Mouse (Mus musculus): Measurements from ENCODE around the gene Grin2c.

The Grin2c gene

GRCm38 (mm10) chr11:115267061-115267883 lies at the start of gene Grin2c:
Grin2c (minus strand) TSS chr11:115267243.
- ATAC-seq (ENCODE audit: low TSS enrichment) = no peak

DNA sequence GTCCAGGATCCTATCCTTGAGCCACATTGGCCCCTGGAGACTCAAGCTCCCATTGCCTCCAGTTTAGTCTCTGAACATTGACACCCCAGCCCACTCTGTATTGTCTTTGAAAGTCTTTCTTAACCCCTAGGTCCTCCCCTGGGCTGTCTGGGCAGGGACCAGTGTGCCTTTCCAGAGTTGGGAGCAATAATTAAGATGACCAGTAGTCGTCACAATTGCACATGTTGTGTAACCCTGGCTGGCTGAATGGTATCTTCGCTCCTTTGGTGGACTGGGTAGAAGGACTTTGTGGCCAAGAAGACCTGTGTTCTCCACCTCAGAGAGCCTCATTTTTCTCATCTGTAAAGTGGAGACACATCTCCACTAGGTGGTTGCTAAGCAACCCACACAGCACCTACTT lies 47.2 kb upstream of the Grin2c start:
- ATAC-seq (ENCODE audit: low TSS enrichment) = no peak

DNA sequence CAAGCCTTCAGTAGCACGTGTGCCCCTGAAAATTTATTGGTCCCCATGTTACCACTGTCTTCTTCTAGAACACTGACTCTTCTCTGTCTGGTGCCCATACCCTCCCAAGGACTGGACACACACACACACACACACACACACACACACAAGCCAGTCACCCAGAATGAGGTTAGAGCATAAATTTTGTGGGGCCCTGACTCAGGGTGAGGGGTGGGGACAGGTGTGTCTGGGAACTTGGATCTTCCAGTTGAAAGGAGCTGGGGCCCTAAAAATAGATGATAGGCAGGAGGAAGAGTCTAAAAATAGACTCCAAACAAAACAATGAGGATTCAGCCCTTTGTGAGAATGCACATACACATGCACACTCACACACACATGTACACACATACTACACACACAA lies 41.7 kb upstream of the Grin2c start:
- ATAC-seq (ENCODE audit: low TSS enrichment) = no peak

DNA sequence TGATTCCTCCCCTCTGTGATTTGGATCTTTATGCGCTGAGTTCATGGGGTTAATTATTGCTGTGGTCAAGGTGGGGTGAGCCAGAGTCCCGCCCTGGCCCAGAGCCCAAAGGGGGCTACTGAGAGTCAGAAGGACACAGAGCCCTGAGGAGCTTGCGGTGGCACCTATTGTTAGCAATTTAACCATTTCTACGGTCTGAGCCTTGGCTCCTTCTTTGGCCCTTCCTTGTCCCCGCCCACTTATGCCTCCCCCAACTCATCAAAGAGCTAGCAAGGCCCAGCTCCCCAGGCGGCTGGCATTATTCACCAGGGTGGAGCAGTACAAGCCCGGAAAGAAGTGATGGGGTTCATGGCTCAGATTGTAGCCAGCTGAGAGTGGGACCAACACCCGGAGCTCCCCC lies 39.8 kb upstream of the Grin2c start, which contains the start of gene Otop2:
Gene Otop2, plus strand, starts transcription at position 301 of the 400 bp plus-strand sequence.
- ATAC-seq (ENCODE audit: low TSS enrichment) = no peak

- ATAC-seq (ENCODE audit: low TSS enrichment) = no peak
Measured at GRCm38 (mm10) chr11:115303167-115303566, 36.1 kb upstream of the Grin2c start.

DNA sequence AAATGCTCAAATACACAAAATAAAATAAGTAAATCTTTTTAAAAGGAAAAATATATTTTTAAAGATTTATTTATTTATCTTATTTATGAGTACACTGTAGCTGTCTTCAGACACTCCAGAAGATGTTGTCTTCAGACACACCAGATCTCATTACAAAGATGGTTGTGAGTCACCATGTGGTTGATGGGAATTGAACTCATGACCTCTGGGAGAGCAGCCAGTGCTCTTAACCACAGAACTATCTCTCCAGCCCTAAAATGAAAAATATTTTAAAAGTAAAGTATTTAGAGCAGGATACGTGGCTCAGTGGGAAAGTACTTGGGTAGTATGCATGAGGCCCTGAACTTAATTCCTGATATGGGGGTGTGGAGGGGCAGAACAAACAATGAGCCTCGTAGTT lies 34.3 kb upstream of the Grin2c start:
- no peak for ATAC-seq (ENCODE audit: low TSS enrichment)

- no peak for ATAC-seq (ENCODE audit: low TSS enrichment)
Measured at GRCm38 (mm10) chr11:115300745-115301144, 33.7 kb upstream of the Grin2c start.

DNA sequence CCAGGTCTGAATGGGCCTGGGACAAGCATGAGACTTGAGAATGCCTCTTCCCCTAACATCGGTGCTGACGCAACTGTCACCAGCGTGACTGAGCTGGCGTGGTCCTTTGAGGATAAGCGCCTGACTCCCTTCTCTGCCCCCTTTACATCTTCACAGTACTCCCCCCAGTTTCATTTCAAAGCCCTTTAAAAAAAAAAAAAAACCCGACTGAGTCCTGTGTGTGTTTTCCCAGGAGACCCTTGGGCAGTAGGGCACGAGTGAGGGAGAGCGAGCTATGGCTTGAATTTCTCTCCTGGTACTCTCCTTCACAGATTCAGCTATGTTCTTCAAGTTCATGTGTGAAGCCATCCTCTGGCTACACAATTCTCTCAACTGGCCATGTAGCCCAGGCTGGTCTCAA lies 31.1 kb upstream of the Grin2c start:
- ATAC-seq (ENCODE audit: low TSS enrichment) = no peak

DNA sequence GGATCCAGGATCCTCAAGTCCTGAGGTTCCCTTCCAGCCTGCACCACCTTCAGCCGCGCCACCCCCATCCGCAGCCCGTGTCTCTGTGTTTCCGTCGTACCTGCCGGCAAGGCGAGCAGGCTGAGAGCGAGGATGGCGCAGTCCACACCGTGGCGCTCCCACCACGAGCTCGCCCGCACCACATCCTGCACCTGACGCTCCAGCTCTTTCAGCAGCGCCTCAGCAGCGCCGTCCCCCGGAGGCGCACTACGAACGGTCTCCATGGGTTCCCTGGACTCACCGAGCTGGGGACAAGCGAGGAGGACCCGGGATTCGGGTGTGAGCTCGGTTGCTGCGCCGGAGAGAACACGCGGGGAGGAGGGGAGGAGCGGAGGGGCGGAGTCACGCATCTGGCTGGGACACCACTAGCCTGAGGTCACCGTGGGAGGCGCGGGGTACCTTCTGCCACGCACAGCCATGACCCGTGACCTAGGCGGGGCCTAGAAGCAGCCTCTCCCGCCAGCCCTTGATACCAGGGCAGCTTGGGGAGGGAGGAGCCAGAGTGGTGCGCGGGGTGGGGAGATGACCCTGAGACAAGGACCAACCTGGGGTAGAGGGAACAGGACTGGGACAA lies 30.3 kb upstream of the Grin2c start, which contains the start of gene Fads6:
Gene Fads6, minus strand, starts transcription at position 450 of the 613 bp plus-strand sequence.
- peak; percentile 90 for ATAC-seq (ENCODE audit: low TSS enrichment)

GRCm38 (mm10) chr11:115296471-115297210 lies 29.6 kb upstream of the Grin2c start:
- ATAC-seq (ENCODE audit: low TSS enrichment) = no peak; the same call in 1 of the 2 replicates

GRCm38 (mm10) chr11:115295939-115296338 lies 28.9 kb upstream of the Grin2c start:
- no peak for ATAC-seq (ENCODE audit: low TSS enrichment)

- ATAC-seq (ENCODE audit: low TSS enrichment) = no peak
Measured at GRCm38 (mm10) chr11:115292631-115293375, 25.8 kb upstream of the Grin2c start.

DNA sequence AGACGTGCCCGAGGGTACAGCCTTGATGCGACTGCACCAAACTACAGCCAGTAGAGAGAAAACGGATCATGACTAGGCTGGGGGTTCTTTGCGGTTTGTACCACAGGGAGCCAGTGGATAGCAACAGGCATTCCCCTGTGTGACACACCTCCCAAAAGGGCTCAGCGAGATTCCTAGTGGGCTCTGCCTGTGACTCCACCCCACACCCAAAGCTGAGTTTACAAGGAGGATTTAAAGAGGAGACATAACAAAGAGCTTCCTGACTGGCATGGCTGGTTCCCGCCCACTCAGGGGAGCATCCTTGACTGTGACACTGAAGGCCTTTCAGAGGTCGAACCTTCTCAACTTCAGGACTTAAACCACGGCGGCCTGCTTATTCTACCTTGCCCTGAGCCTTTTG lies 24.5 kb upstream of the Grin2c start:
- ATAC-seq (ENCODE audit: low TSS enrichment) = no peak

DNA sequence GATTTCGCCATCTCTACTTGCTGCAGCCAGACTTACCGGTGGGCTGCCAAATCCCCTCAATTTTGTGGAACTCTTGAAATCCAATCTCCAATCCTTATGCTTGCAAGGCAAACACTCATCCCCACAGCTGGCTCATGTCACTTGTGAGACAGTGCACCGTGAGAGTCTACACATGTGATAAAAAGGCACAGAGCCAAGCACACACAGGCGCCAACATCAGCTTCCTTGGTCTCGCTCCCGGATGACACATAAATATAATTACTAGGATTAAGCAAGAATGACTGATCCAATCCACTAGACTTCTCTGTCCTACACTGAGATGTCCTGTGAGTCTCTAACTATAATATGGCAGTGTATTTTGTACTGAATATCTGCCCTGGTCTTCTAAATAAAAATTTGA lies 23.9 kb upstream of the Grin2c start:
- no peak for ATAC-seq (ENCODE audit: low TSS enrichment)

DNA sequence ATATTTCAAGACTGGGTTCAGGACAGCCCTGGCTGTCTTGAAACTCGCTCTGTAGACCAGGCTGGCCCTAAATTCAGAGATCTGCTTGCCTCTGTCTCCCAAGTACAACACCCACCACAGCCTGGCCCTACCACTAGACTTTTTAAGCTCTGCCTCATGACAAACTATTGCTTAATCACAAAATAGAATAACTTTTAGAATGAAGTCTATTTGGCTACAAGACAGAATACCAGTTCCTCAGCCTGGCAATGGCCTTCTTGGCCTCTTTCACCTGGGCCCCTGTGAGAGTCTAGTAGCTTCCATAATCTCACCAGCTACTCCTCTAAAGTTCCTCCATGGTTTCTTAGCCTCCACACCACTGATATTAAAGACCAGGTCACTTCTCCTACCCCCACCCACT lies 23.3 kb upstream of the Grin2c start:
- no peak for ATAC-seq (ENCODE audit: low TSS enrichment)

DNA sequence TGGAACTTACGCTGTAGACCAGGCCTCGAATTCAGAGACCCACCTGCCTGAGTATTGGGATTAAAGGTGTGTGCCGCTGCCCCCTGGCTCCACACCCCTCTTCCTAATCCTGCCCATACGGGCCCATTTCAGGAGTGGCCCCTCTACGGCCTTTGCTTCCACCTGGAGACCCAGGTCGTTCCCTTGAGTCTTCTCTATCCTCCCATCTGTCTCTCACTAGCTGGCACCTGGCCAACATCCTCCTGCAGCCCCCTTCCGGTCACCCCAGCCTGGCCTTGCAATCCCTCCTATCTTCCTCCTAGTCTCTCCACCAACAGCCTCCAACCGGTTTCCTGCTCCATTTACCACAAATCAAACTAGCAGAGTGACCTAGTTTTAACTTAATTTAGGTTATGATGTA lies 22.8 kb upstream of the Grin2c start:
- ATAC-seq (ENCODE audit: low TSS enrichment) = no peak

DNA sequence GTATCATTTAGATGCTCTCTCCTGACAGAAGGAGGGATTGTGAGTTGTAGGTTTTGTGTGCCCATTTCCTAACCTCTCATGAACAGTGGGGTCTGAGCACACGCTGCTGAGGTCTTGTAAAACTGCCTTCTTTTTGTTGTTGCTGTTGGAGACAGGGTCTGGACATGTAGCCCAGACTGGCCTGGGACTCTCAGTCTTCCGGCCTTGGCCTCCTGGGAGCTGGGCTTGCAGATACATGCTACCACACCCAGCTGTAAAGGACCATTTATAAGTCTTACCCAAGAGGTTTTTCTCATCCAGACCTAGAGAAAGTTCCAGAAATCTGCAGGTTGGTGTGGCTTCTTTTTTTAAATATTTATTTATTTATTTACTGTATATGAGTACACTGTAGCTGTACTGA lies 21.3 kb upstream of the Grin2c start:
- ATAC-seq (ENCODE audit: low TSS enrichment) = no peak

- no peak for ATAC-seq (ENCODE audit: low TSS enrichment)
Measured at GRCm38 (mm10) chr11:115287386-115287785, 20.3 kb upstream of the Grin2c start.

DNA sequence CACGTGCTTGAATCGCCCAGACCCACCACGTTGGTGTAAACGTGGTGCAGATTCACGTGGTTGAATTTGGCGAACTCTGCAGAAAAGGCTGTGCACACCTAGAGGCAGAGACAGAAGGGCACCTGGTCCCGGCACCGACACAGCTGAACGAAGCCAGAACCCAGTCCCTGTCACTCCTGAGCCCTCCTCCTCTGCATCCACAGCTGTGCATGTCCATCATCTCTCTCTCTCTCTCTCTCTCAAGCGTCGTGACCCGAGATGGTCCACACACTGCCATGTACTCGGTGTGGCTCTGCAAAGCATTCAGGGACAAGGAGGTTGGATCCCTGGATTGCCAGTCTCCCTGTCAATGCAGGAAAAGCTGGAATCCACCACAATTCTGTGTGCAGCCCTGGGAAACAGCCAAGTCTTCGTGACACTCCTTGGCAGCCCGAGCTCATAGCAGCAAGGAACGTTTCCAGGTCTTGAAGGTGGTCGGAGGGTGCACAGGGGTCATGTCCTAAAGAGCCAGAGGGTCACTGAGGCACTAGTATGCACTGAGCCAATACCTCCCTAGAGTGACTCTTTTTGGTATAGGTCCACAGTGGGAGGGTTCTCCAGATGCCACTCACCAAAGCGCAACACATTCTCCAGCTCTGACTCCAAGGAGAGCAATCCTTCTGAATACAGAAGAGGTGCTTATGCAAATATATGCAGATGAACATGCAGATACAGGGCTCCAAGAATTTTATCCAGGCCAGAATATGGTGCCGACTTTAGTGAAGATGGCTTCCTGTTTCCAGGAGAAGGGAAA lies 19.4 kb upstream of the Grin2c start:
- ATAC-seq (ENCODE audit: low TSS enrichment) = peak; percentile 79

- ATAC-seq (ENCODE audit: low TSS enrichment) = no peak
Measured at GRCm38 (mm10) chr11:115285282-115285681, 18.2 kb upstream of the Grin2c start.

Data from frontal cortex, adult (tissue).